Mouse (Mus musculus) embryonic fibroblast, embryonic 13.5 days (primary cell): ENCODE measurements around the gene Camkk2. TPM values are rescaled to one million over a fixed set of nuclear protein-coding genes. Genes with fewer than 3 reads are reported as not detected.

Source experiments
- H3K27ac ChIP-seq: 2 replicates; pipeline ENCODE4 v1.5.1; 2012; ENCODE audit warnings: low read length, control low read depth, inconsistent platforms; ENCODE audit not compliant: insufficient read depth
- H3K4me1 ChIP-seq: 2 replicates; pipeline ENCODE4 v1.6.1; 2011; ENCODE audit warnings: low read length; ENCODE audit not compliant: control insufficient read depth, insufficient read depth
- H3K4me3 ChIP-seq: 2 replicates; pipeline ENCODE4 v1.5.1; 2011; ENCODE audit warnings: mild to moderate bottlenecking, control low read depth, low read length; ENCODE audit not compliant: insufficient read depth
- CTCF ChIP-seq: IDR thresholded peaks from 2 replicates; pipeline ENCODE4 v1.5.1; 2011; ENCODE audit warnings: mild to moderate bottlenecking, control low read depth, low read length, moderate library complexity, borderline replicate concordance; ENCODE audit not compliant: insufficient read depth
- POLR2A ChIP-seq: IDR thresholded peaks from 2 replicates; pipeline ENCODE4 v1.6.1; 2011; ENCODE audit warnings: low read depth, mild to moderate bottlenecking, control low read depth, low read length, moderate library complexity
- polyA plus RNA-seq: library from polyadenylated mRNA; stranded (reverse); fragments of >200 nt; gene quantifications from 2 replicates; pipeline ENCODE4 v1.2.4, GENCODE M21; 2011; ENCODE audit warnings: low read depth; ENCODE audit not compliant: missing spikeins, insufficient read length

Gene Camkk2
- polyA plus RNA-seq, 1 experiment = 22.7 TPM

DNA sequence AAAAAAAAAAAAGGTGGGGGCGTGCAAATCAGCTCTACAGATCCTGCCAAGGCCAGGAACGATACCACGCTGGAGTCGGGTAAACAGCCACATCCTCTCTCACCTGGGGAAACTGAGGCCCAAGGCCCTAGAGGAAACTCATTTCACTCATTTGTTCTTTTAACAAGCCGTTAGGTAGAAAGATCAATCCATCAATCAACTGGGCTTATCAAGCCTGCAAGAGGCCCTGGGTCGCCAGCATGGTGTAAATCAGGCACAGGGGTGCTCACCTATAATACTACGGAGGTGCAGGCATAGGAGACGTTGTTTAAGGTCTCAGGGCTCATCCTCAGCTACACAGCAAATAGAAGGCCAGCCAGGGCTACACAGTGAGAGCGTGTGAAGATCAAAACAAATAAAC is 7.8 kb downstream of the Camkk2 start:
- Histone ChIP-seq H3K27ac (no peak overlapping the region; the same call in 1 of the 2 replicates), H3K4me3 (no peak overlapping the region), H3K4me1 (peaks cover 4% of the 10 kb centered on the region; the same call in 1 of the 2 replicates)
- TF ChIP-seq CTCF (no peak), POLR2A (no peak)

DNA sequence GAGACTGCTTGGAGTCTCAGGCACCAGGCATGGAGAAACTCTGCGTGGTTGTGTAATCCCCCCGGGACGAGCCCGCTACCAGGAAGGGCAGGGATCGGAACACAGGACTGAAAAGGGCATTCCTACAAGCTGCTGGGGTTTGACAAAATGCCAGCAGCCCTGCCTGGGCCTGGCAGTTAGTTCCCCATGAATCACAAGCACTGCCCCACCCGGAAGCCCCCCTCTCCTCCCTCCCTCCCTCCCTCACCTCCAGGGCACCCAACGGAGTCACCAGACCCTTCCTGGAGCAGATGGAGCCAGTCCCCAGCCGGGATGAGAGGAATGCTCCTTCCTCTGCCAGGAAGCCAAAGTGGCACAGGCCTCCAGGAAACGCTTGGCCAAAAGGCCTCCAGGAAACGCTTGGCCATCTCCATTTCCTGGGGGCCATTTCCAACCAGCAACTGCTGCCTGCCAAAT is 8.4 kb downstream of the Camkk2 start:
- Histone ChIP-seq H3K27ac (peak overlapping the region; percentile 57), H3K4me1 (peaks cover 4% of the 10 kb centered on the region; the same call in 1 of the 2 replicates), H3K4me3 (no peak overlapping the region)
- TF ChIP-seq CTCF = no peak
- TF ChIP-seq POLR2A = peak; percentile 31; the same call in 1 of the 2 replicates

DNA sequence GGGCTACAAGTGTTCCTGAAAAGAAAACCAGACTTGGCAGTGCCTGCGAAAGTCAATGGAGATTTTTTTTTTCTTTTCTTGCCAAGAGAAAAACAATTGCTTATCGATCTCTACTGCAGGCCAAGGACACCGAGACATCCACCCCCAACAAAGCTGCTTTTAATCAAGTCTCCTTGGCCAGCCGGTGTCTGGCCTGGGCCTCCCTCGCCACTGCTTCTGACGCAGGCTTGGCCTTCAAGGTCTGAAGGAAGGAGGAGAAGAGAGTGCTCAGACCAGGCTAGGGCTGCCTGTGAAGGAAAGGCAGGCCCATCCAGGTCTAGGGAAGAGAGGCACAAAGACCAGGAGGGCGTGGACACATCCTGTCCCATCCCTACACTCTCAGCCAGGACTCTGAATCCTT is 8.9 kb downstream of the Camkk2 start:
- TF ChIP-seq POLR2A = no peak
- TF ChIP-seq CTCF = no peak

DNA sequence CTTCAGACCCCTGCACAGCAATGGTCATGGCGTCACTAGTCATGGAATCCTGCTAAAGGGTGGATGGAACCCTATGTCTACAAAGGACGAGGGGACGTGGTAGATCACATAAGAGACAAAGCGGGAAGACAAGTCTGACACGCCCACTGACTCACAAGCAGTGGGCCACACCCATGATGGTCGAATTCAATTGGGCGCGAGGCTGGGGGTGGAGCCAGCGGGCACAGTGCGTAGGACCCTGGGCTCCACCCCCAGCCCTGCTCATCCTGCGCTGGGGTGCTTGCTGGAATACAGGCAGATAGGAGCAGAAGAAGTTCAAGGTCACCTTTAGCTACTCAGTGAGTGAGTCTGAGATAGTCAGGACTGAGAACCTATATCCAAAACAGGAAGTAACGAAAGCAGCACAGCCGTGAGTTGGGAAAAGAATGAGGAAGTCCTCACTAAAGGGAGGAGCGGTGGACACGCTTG is 10.1 kb downstream of the Camkk2 start:
- H3K27ac ChIP-seq = no peak overlapping the region
- H3K4me1 ChIP-seq = peaks cover 4% of the 10 kb centered on the region; the same call in 1 of the 2 replicates
- TF ChIP-seq POLR2A (no peak), CTCF (no peak)
- no peak overlapping the region for H3K4me3 ChIP-seq

More for the DNA sequence above, 8.9 kb downstream of the Camkk2 start:
- H3K27ac ChIP-seq = peak overlapping the region; percentile 57
- H3K4me1 ChIP-seq = peaks cover 4% of the 10 kb centered on the region; the same call in 1 of the 2 replicates
- H3K4me3 ChIP-seq = no peak overlapping the region

DNA sequence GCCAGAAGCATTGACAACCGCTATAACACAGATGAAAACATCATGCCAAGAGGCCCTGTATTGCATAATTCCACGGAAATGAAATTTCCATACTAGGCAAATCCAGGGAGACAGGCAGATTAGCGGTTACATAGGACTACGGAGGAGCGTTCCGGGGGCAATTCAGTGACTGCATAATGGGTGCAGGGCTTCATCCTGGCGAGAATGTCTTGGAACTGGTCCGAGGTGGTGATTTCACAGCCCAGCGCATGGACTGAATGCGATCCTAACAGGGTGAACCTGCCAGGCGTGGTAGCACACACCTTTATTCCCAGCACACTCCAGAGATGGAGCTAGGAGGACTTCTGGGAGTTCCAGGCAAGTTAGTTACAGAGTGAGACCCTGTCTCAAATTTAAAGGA is 11.9 kb downstream of the Camkk2 start:
- Histone ChIP-seq H3K27ac (no peak overlapping the region), H3K4me3 (no peak overlapping the region), H3K4me1 (peaks cover 4% of the 10 kb centered on the region; the same call in 1 of the 2 replicates)
- TF ChIP-seq CTCF (no peak), POLR2A (no peak)

DNA sequence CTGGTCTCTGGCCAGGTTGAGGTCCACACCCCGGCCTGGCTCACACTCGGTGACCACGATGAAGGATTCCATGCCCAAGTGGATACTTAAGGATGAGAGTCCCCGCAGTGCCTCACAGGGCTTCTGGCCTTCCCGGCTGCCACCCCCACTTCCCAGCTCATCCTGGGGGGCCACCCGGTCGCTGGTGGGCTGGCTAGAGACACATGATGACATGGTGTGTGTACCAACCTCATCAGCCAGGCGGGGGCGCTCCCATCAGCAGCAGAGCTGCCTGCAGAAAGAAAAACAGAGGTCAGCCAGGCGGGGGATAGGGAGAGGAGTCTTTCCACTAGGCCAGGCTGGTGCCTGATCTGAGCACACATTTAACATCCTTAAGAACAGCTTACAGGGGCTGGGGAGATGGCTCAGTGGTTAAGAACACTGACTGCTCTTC is 15.2 kb downstream of the Camkk2 start:
- Histone ChIP-seq H3K27ac (no peak overlapping the region), H3K4me1 (no peaks in the 10 kb centered on the region)
- TF ChIP-seq CTCF (peak; percentile 27; the same call in 1 of the 2 replicates), POLR2A (no peak)

DNA sequence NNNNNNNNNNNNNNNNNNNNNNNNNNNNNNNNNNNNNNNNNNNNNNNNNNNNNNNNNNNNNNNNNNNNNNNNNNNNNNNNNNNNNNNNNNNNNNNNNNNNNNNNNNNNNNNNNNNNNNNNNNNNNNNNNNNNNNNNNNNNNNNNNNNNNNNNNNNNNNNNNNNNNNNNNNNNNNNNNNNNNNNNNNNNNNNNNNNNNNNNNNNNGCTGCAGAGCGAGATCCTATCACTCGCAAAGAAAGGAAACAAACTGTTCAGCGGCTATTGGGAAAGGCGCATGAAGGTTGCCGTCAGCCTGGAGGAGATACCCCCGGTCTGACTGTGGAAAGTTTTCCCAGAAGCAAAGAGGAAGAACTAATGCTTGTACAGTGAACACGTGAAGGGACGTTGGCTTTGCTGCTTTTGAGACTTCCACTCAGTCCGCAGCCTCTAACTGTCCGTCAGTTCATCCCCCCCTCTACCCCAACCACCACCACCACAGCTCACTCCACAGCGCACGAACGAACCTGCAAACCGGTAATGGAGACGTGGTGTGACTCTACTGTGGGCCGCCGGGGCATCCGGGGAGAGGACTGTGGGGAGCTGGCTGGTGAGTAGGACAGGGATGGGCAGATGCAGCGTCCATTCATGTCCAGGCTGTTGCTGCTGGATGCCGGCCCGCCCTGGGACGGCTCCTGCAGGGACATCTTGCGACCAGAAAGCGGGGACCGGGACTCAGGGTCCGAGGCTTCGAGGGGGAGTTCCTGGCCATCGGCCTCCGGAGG is 15.8 kb downstream of the Camkk2 start:
- TF ChIP-seq CTCF = no peak
- no peak for TF ChIP-seq POLR2A
- H3K4me3 ChIP-seq = no peak overlapping the region
- H3K4me1 ChIP-seq = no peaks in the 10 kb centered on the region
- no peak overlapping the region for H3K27ac ChIP-seq

More for the DNA sequence above, 15.2 kb downstream of the Camkk2 start:
- H3K4me3 ChIP-seq = no peak overlapping the region

DNA sequence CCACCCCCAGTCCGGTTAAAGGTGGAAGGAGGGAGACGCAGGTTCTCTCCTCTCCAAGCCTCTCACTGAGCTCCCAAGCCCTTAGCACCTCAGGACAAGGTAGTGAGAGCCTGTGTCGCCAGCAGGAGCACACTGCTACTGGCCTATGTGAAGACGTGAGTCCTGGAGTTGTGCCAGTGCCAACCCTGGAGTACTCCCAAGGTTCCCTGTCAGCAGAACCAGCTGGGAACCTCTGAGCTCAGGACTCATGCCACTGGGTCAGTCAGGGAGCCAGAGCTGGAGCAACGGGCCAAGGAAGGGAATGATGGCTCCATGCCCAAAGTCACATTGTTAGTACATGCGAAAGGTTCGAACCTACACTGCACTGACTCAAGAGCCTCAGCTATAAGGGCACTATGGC is 22.5 kb downstream of the Camkk2 start:
- H3K4me3 ChIP-seq = no peak overlapping the region
- no peak overlapping the region for H3K27ac ChIP-seq
- TF ChIP-seq POLR2A (no peak), CTCF (no peak)
- H3K4me1 ChIP-seq = no peaks in the 10 kb centered on the region

DNA sequence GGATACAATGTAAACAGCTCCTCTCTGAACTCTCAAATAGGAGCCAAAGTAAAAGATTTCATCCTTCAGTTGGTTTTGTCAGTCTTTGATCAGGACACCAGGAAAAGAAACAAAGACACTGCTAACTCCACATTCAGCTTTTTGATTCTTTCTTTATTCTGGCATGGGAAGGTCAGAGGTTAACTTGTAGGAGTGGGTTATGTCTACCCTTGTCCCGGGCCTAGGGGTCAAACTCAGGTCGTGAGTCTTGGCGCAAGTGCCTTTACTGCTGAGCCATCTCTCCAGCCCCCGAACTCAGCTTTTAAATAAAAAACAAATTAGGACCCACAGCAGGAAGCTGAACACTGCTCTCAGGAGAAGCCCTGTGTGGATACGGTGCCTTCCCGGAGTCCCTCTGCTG is 23.1 kb downstream of the Camkk2 start:
- TF ChIP-seq POLR2A (no peak), CTCF (no peak)
- no peak overlapping the region for H3K27ac ChIP-seq
- H3K4me3 ChIP-seq = no peak overlapping the region
- H3K4me1 ChIP-seq = no peaks in the 10 kb centered on the region

DNA sequence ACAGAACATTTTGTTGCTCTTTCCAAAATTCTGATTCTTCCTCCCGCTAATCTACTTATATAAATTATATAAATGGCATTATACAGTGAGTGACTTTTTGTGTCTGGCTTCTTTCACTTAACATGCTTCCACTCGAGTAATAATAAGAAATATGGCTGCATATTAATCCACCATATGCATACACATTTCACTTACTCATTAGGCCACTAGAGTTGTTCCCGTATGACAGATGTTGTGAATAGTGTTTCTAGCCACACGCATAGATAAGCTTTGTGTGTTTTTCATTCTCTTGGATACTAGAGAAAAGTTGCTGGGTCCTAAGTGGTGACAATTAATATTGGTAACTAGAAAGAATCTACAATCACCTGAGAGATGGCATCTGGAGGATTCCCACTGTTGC is 23.6 kb downstream of the Camkk2 start:
- no peak overlapping the region for H3K4me3 ChIP-seq
- H3K27ac ChIP-seq = no peak overlapping the region
- TF ChIP-seq CTCF (no peak), POLR2A (no peak)
- H3K4me1 ChIP-seq = no peaks in the 10 kb centered on the region
